Mouse (Mus musculus) hindbrain, embryonic 16.5 days (tissue): ENCODE data around the gene Lyzl4. TPM values are rescaled to one million over a fixed set of nuclear protein-coding genes. Genes with fewer than 3 reads are reported as not detected.

Experiments
- ATAC-seq: fragments of 200-750 bp; cut with Nextera tagmentation; 2 replicates; pipeline ENCODE4 v1.8.0; 2017; ENCODE audit warnings: moderate TSS enrichment, moderate library complexity
- H3K27ac ChIP-seq: fragments of 300-500 bp; sonication (generic); 2 replicates; pipeline ENCODE4 v1.5.1; 2014; ENCODE audit warnings: low read depth, mild to moderate bottlenecking, control low read depth, low read length, moderate library complexity
- H3K27me3 ChIP-seq: fragments of 300-500 bp; sonication (generic); replicated peaks from 2 replicates; pipeline ENCODE4 v1.6.1; 2014; ENCODE audit warnings: low read length; ENCODE audit not compliant: control insufficient read depth, insufficient read depth
- H3K36me3 ChIP-seq: fragments of 300-500 bp; sonication (generic); 2 replicates; pipeline ENCODE4 v1.6.1; 2014; ENCODE audit warnings: mild to moderate bottlenecking, low read length, moderate library complexity, mixed read lengths; ENCODE audit not compliant: control insufficient read depth, insufficient read depth
- H3K4me1 ChIP-seq: fragments of 300-500 bp; sonication (generic); 2 replicates; pipeline ENCODE4 v1.6.1; 2014; ENCODE audit warnings: low read depth, low read length; ENCODE audit not compliant: control insufficient read depth, insufficient read depth
- H3K4me2 ChIP-seq: fragments of 300-500 bp; sonication (generic); 2 replicates; pipeline ENCODE4 v1.6.1; 2014; ENCODE audit warnings: mild to moderate bottlenecking, low read length, control low read depth, moderate library complexity
- H3K4me3 ChIP-seq: fragments of 300-500 bp; sonication (generic); 2 replicates; pipeline ENCODE4 v1.5.1; 2014; ENCODE audit warnings: mild to moderate bottlenecking, low read length, control low read depth, moderate library complexity
- H3K9ac ChIP-seq: fragments of 300-500 bp; sonication (generic); 2 replicates; pipeline ENCODE4 v1.6.1; 2014; ENCODE audit warnings: low read depth, mild to moderate bottlenecking, control low read depth, low read length, moderate library complexity
- H3K9me3 ChIP-seq: fragments of 300-500 bp; sonication (generic); 2 replicates; pipeline ENCODE4 v1.6.1; 2014; ENCODE audit warnings: mild to moderate bottlenecking, low read length, moderate library complexity; ENCODE audit not compliant: control insufficient read depth
- WGBS: fragments of 180-500 bp; shearing (Covaris S2); extraction: QIAGEN DNeasy Blood & Tissue Kit; methylation state at CpG from one replicate; pipeline ENCODE4 v1.1.7; 2014; 5-methylcytosine and 5-hydroxymethylcytosine counted together
- polyA plus RNA-seq: library from polyadenylated mRNA; unstranded; fragments of >200 nt; fragmentation: Nextera tagmentation; extraction: Ambion mirVana; gene quantifications from 2 replicates; pipeline ENCODE4 v1.2.1, GENCODE M21; 2015

Gene Lyzl4
- polyA plus RNA-seq, 1 experiment from 2014 or later = 0.16 TPM

- peaks cover 19% of the 10 kb centered on the region for H3K4me1 ChIP-seq
- H3K4me2 ChIP-seq = peak overlapping the region; percentile 91
- H3K27ac ChIP-seq = no peak overlapping the region
- WGBS = 14% methylated on average over 27 of the region's 27 CpGs
- peak overlapping the region; percentile 75 for H3K9ac ChIP-seq
- no peak for ATAC-seq
- H3K36me3 ChIP-seq = no peaks in the 10 kb centered on the region
- H3K4me3 ChIP-seq = peak overlapping the region; percentile 50
- H3K9me3 ChIP-seq = no peaks in the 10 kb centered on the region
- peaks cover 17% of the 10 kb centered on the region for H3K27me3 ChIP-seq
Measured at GRCm38 (mm10) chr9:121641235-121641915, 521 bp downstream of the Lyzl4 start.

DNA sequence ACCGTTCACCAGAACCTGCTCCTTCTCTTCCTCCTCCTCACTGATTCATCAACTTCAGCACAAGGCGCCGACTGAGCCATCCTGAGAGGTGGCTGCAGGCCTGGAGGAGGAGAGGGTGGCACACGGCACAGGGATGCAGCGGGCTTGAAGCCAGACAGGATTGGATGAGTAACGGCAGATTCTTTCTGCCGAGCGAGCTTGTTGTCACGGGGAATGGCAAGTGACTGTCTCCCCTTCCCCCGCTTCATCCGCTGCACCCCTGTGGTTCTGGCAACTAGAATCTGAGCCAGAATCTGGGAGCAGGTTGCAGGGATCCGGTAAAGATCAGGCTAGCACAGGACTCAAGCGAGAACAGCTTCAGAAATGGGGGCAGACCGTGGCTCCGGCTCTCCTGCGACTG is 2.1 kb downstream of the Lyzl4 start:
- Histone ChIP-seq H3K27me3 (peaks cover 17% of the 10 kb centered on the region), H3K9me3 (no peaks in the 10 kb centered on the region), H3K27ac (no peak overlapping the region), H3K36me3 (no peaks in the 10 kb centered on the region), H3K4me3 (no peak overlapping the region), H3K4me1 (peaks cover 19% of the 10 kb centered on the region), H3K9ac (0 out of 2 replicates have a peak overlapping the region, but pooled peaks have one; percentile 23), H3K4me2 (no peak overlapping the region)
- WGBS = 45% methylated on average over 16 of the region's 16 CpGs
- no peak for ATAC-seq

- 69% methylated on average over 7 of the region's 7 CpGs for WGBS
- Histone ChIP-seq H3K36me3 (no peaks in the 10 kb centered on the region), H3K4me1 (peaks cover 5% of the 10 kb centered on the region), H3K4me2 (no peak overlapping the region), H3K4me3 (no peak overlapping the region), H3K9ac (no peak overlapping the region), H3K9me3 (no peaks in the 10 kb centered on the region), H3K27ac (no peak overlapping the region), H3K27me3 (peaks cover 4% of the 10 kb centered on the region; the same call in 1 of the 2 replicates)
- no peak for ATAC-seq
Measured at GRCm38 (mm10) chr9:121635835-121636576, 5.9 kb downstream of the Lyzl4 start.

DNA sequence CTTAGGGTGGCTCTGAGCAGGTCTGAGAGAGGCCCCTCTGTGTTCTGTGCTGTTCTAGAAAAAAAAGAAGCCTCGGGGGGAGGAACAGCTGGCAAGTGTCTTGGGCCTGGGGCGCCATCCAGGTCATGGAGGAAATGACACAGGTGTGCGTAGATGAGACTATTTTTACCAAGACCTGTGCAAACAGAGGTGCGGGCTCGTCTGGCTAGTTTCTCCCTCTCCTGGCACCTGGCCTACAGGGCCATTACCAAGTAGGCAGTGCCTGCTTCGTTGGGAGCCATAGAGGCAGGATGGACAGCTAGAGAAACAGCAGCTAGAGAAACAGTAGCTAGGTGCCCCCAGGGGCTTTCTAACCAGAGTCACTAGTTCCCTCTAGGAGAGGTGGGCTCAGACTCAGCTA is 8.6 kb downstream of the Lyzl4 start:
- no peaks in the 10 kb centered on the region for H3K4me1 ChIP-seq
- 86% methylated on average over 6 of the region's 6 CpGs for WGBS
- H3K9ac ChIP-seq = no peak overlapping the region
- no peaks in the 10 kb centered on the region for H3K27me3 ChIP-seq
- no peak overlapping the region for H3K4me2 ChIP-seq
- H3K9me3 ChIP-seq = no peaks in the 10 kb centered on the region
- no peak overlapping the region for H3K4me3 ChIP-seq
- no peaks in the 10 kb centered on the region for H3K36me3 ChIP-seq
- no peak overlapping the region for H3K27ac ChIP-seq
- no peak for ATAC-seq

- H3K4me1 ChIP-seq = no peaks in the 10 kb centered on the region
- no peak overlapping the region for H3K4me3 ChIP-seq
- H3K9ac ChIP-seq = no peak overlapping the region
- H3K4me2 ChIP-seq = no peak overlapping the region
- no peak for ATAC-seq
- 83% methylated on average over 10 of the region's 10 CpGs for WGBS
- H3K27ac ChIP-seq = no peak overlapping the region
- H3K9me3 ChIP-seq = no peaks in the 10 kb centered on the region
- H3K36me3 ChIP-seq = no peaks in the 10 kb centered on the region
- no peaks in the 10 kb centered on the region for H3K27me3 ChIP-seq
Measured at GRCm38 (mm10) chr9:121632891-121633290, 9.0 kb downstream of the Lyzl4 start.

- Histone ChIP-seq H3K27ac (no peak overlapping the region), H3K9me3 (no peaks in the 10 kb centered on the region), H3K4me1 (no peaks in the 10 kb centered on the region), H3K36me3 (no peaks in the 10 kb centered on the region), H3K4me2 (no peak overlapping the region), H3K27me3 (no peaks in the 10 kb centered on the region), H3K4me3 (no peak overlapping the region), H3K9ac (no peak overlapping the region)
- ATAC-seq = no peak
- 73% methylated on average over 4 of the region's 4 CpGs for WGBS
Measured at GRCm38 (mm10) chr9:121631946-121632345, 9.9 kb downstream of the Lyzl4 start.

DNA sequence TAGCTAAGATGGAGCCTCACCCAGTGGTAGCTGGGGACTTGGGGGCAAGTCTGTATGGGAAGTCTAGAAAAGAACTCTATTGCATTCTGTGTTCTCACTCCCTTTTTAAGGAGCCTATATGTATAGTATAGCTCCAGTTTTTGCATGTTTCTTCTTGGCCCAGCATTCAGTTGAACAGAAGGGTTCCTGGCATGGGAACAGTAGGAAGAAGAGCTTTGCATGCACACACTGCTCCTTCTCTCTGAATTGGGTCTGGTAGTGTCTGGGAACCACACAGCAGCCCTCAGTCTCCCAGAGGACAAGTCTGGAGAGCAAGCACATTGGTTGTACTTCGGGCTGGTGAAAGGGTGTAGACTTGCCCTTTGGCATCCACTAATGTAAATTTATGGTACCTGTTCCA is 11.3 kb downstream of the Lyzl4 start:
- no peaks in the 10 kb centered on the region for H3K36me3 ChIP-seq
- H3K9me3 ChIP-seq = no peaks in the 10 kb centered on the region
- no peaks in the 10 kb centered on the region for H3K4me1 ChIP-seq
- no peak overlapping the region for H3K27ac ChIP-seq
- no peak overlapping the region for H3K9ac ChIP-seq
- ATAC-seq = no peak
- no peaks in the 10 kb centered on the region for H3K27me3 ChIP-seq
- H3K4me2 ChIP-seq = no peak overlapping the region
- no peak overlapping the region for H3K4me3 ChIP-seq
- WGBS = 79% methylated on average over 1 of the region's 1 CpGs

DNA sequence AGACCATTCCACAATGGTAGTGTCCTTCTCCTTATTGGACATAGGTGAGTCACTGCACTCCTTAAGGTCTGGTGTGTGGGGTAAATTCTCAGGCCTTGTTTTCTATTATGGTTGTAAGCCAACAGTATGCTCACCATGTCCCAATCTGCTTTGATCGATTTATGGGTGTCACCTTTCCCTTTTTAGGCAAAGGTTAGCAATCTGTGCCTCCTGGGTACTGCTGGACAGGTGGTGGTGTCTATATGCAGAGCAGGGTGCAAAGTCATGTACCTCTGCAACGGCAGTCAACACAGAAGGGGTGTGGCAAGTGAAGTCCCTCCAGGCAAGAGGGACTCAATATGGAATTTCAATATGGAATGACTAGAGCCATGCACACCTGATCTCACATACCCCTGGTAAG is 17.0 kb downstream of the Lyzl4 start:
- H3K4me1 ChIP-seq = no peaks in the 10 kb centered on the region
- no peak overlapping the region for H3K4me3 ChIP-seq
- no peak overlapping the region for H3K27ac ChIP-seq
- H3K27me3 ChIP-seq = no peaks in the 10 kb centered on the region
- no peak overlapping the region for H3K9ac ChIP-seq
- H3K36me3 ChIP-seq = no peaks in the 10 kb centered on the region
- 94% methylated on average over 2 of the region's 2 CpGs for WGBS
- H3K9me3 ChIP-seq = no peaks in the 10 kb centered on the region
- ATAC-seq = no peak
- no peak overlapping the region for H3K4me2 ChIP-seq

DNA sequence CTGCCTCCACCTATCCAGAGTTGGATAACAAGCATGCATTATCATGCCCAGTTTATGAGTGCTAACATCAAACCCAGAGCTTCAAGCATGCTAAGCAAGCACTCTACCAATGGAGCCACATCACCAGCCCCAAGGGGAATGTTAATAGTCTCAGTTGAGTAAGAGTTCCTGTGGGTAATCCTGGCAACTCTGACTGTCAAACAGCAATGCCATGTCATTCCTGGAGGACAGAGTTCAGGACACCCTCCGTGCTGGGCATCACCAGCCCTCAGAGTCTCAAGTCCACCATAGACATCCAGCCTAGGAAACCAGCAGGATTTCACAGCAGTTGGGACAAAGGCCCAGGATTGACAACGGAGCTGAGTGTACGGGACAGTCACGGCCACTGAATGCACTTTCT is 18.7 kb downstream of the Lyzl4 start:
- ATAC-seq = no peak
- no peak overlapping the region for H3K4me3 ChIP-seq
- H3K36me3 ChIP-seq = no peaks in the 10 kb centered on the region
- no peaks in the 10 kb centered on the region for H3K4me1 ChIP-seq
- no peaks in the 10 kb centered on the region for H3K9me3 ChIP-seq
- H3K4me2 ChIP-seq = no peak overlapping the region
- H3K9ac ChIP-seq = no peak overlapping the region
- H3K27me3 ChIP-seq = no peaks in the 10 kb centered on the region
- H3K27ac ChIP-seq = no peak overlapping the region
- 81% methylated on average over 4 of the region's 4 CpGs for WGBS
